Mouse (Mus musculus) ES-E14 (cell line): ENCODE results near the gene Ppm1l.

Source experiments
- CHD2 ChIP-seq: IDR thresholded peaks from 2 replicates; pipeline ENCODE4 v1.6.1; 2014; ENCODE audit warnings: mild to moderate bottlenecking, low read depth, low read length, inconsistent platforms
- HCFC1 ChIP-seq: IDR thresholded peaks from 2 replicates; pipeline ENCODE4 v1.6.1; 2012; ENCODE audit warnings: low read length, inconsistent platforms, borderline replicate concordance; ENCODE audit not compliant: insufficient read depth
- MAFK ChIP-seq: IDR thresholded peaks from 2 replicates; pipeline ENCODE4 v1.6.1; 2014; ENCODE audit warnings: mild to moderate bottlenecking, low read depth, low read length, inconsistent platforms; ENCODE audit not compliant: insufficient read depth

DNA sequence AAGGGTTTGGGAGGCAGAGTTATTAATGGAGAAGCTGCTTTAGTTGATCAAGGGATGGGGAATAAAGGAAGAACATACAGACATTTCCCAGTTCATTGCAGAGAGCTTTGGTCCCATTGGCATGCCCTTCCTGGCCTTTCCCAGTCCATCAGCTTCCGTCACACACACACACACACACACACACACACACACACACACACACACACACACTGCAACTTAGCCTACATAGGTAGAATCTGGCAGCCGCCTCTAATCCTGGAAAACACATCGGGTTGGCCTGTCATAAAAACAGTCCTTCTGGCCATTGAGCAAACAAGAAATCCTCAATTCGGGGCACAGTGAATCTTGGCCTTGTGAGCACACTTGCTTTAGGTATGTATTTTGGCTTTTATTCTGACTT is 64.6 kb downstream of the Ppm1l start:
- TF ChIP-seq CHD2 (no peak), MAFK (no peak), HCFC1 (no peak)
